Mouse (Mus musculus) MEL-GATA-1-ER (cell line): ENCODE measurements at regions not wholly inside any gene's neighbourhood (a gene's known extent, or its start where the extent isn't known, plus 50 kb on each side); places are given as distances from the start of the nearest gene placed in this dataset.

Experiments used
- DNase-seq: peaks from one replicate; pipeline ENCODE4 v3.0.0-alpha.2; 2012; ENCODE audit warnings: low read depth; ENCODE audit errors: extremely low read depth

DNA sequence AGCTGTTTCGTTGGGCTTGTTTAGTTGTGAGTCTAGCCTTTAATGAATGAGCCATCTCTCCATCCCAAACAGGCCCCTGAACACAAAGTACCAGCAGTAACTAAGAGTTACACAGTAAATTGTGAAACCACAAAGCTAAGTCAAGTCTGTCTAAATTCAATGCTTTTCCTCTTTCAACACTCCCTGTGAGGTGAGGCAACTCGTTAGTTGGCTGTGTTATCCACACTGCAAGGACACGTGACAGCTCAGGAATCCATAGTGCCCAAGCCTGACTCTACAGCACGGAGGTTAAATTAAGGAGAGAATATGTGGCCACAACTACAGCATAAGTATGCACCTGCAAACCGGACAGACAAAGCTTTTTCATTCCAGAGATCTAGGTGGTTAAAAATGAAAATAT is 54.9 kb upstream of the Gm45716 start:
- no peak for DNase-seq

DNA sequence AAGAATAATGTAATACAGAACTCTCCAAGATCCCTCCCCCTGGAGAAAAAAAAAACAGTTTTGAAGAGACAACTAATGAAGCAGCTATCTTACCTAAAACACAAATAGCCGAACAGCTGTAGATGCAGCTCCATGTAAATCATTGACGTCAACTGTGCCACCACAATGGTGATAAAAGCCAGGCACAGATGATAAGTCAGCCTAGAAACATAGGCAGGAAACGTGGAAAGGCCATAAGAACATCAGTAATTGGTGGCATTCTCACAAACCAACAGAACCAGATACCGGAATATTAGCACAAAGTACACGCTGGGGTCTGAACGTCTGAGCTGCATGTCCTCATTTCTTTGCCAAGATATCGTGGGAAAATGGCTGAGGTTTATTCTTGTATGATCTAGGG is 51.2 kb upstream of the Gm45716 start:
- DNase-seq: no peak
